Mouse (Mus musculus) kidney, postnatal 0 days (tissue): ENCODE results near the gene Fxyd7. TPM values are rescaled to one million over a fixed set of nuclear protein-coding genes. Genes with fewer than 3 reads are reported as not detected.

Experiments
- ATAC-seq: fragments of 200-750 bp; cut with Nextera tagmentation; replicated peaks from 2 replicates; pipeline ENCODE4 v1.8.0; 2017; ENCODE audit warnings: low read depth, moderate number of reproducible peaks, moderate TSS enrichment, moderate library complexity; ENCODE audit not compliant: low FRiP score
- DNase-seq: peaks from one replicate; pipeline ENCODE4 v3.0.0-alpha.2; 2016; ENCODE audit warnings: low spot score
- H3K27ac ChIP-seq: fragments of 300-500 bp; sonication (generic); 2 replicates; pipeline ENCODE4 v1.5.1; 2014; ENCODE audit warnings: mild to moderate bottlenecking
- H3K27me3 ChIP-seq: fragments of 300-500 bp; sonication (generic); 2 replicates; pipeline ENCODE4 v1.6.1; 2014; ENCODE audit warnings: low read length, mixed read lengths; ENCODE audit not compliant: insufficient read depth
- H3K36me3 ChIP-seq: fragments of 300-500 bp; sonication (generic); 2 replicates; pipeline ENCODE4 v1.6.1; 2014; ENCODE audit warnings: low read length, mixed read lengths; ENCODE audit not compliant: insufficient read depth
- H3K4me1 ChIP-seq: fragments of 300-500 bp; sonication (generic); replicated peaks from 2 replicates; pipeline ENCODE4 v1.6.1; 2014; ENCODE audit warnings: antibody characterized with exemption, low read length, mixed read lengths; ENCODE audit not compliant: insufficient read depth
- H3K4me2 ChIP-seq: fragments of 300-500 bp; sonication (generic); 2 replicates; pipeline ENCODE4 v1.6.1; 2014; ENCODE audit warnings: mild to moderate bottlenecking, low read length, moderate library complexity, mixed read lengths
- H3K4me3 ChIP-seq: fragments of 300-500 bp; sonication (generic); replicated peaks from 2 replicates; pipeline ENCODE4 v1.5.1; 2014; ENCODE audit warnings: low read depth, low read length
- H3K9ac ChIP-seq: fragments of 300-500 bp; sonication (generic); 2 replicates; pipeline ENCODE4 v1.6.1; 2014; ENCODE audit warnings: low read depth, low read length
- H3K9me3 ChIP-seq: fragments of 300-500 bp; sonication (generic); replicated peaks from 2 replicates; pipeline ENCODE4 v1.6.1; 2016; ENCODE audit warnings: low read length, inconsistent platforms, mixed read lengths
- CTCF ChIP-seq: IDR thresholded peaks from 2 replicates; pipeline ENCODE4 v1.5.1; 2016; ENCODE audit warnings: antibody characterized with exemption, low read depth, mild to moderate bottlenecking, moderate library complexity
- WGBS: fragments of 180-500 bp; shearing (Covaris S2); extraction: QIAGEN DNeasy Blood & Tissue Kit; methylation state at CpG from one replicate; pipeline ENCODE4 v1.1.7; 2014; 5-methylcytosine and 5-hydroxymethylcytosine counted together
- polyA plus RNA-seq: library from polyadenylated mRNA; unstranded; fragments of >200 nt; fragmentation: Nextera tagmentation; extraction: Ambion mirVana; gene quantifications from 2 replicates; pipeline ENCODE4 v1.2.1, GENCODE M21; 2015

Fxyd7 gene
- polyA plus RNA-seq, 1 experiment from 2014 or later: 8.5 TPM

- WGBS: 7% methylated on average over 6 of the region's 6 CpGs
- no peaks in the 10 kb centered on the region for H3K9me3 ChIP-seq
- H3K27ac ChIP-seq: no peak overlapping the region
- no peak for TF ChIP-seq CTCF
- DNase-seq (no peak), ATAC-seq (no peak)
- H3K4me1 ChIP-seq: peaks cover 19% of the 10 kb centered on the region
- 0 out of 2 replicates have a peak overlapping the region, but pooled peaks have one; percentile 41 for H3K4me2 ChIP-seq
- peaks cover 39% of the 10 kb centered on the region for H3K27me3 ChIP-seq
- 0 out of 2 replicates have a peak overlapping the region, but pooled peaks have one; percentile 0 for H3K4me3 ChIP-seq
- H3K36me3 ChIP-seq: no peaks in the 10 kb centered on the region
- H3K9ac ChIP-seq: no peak overlapping the region
Measured at GRCm38 (mm10) chr7:31050487-31050886, 780 bp downstream of the Fxyd7 start.

- ATAC-seq: no peak
- no peak overlapping the region for H3K27ac ChIP-seq
- 0 out of 2 replicates have a peak overlapping the region, but pooled peaks have one; percentile 0 for H3K4me3 ChIP-seq
- peak; percentile 17 for DNase-seq
- no peaks in the 10 kb centered on the region for H3K36me3 ChIP-seq
- peak overlapping the region; percentile 25; the same call in 1 of the 2 replicates for H3K4me2 ChIP-seq
- 2% methylated on average over 13 of the region's 15 CpGs for WGBS
- peaks cover 19% of the 10 kb centered on the region for H3K4me1 ChIP-seq
- no peak overlapping the region for H3K9ac ChIP-seq
- no peaks in the 10 kb centered on the region for H3K9me3 ChIP-seq
- H3K27me3 ChIP-seq: peaks cover 39% of the 10 kb centered on the region
- TF ChIP-seq CTCF: no peak
Measured at GRCm38 (mm10) chr7:31049846-31050281, 1.4 kb downstream of the Fxyd7 start.

- no peak overlapping the region for H3K27ac ChIP-seq
- no peak for TF ChIP-seq CTCF
- no peaks in the 10 kb centered on the region for H3K36me3 ChIP-seq
- no peaks in the 10 kb centered on the region for H3K9me3 ChIP-seq
- no peak overlapping the region for H3K4me3 ChIP-seq
- H3K4me1 ChIP-seq: peaks cover 19% of the 10 kb centered on the region
- ATAC-seq (no peak), DNase-seq (peak; percentile 27)
- H3K27me3 ChIP-seq: peaks cover 39% of the 10 kb centered on the region
- no peak overlapping the region for H3K9ac ChIP-seq
- 0 out of 2 replicates have a peak overlapping the region, but pooled peaks have one; percentile 25 for H3K4me2 ChIP-seq
- 20% methylated on average over 5 of the region's 5 CpGs for WGBS
Measured at GRCm38 (mm10) chr7:31049135-31049845, 2.0 kb downstream of the Fxyd7 start.

- no peaks in the 10 kb centered on the region for H3K9me3 ChIP-seq
Measured at GRCm38 (mm10) chr7:31042431-31042910, 8.8 kb downstream of the Fxyd7 start, which contains the start of gene Fxyd5. TSS of gene Fxyd5 (minus strand) at chr7:31042481.

GRCm38 (mm10) chr7:31041662-31042315 is 9.5 kb downstream of the Fxyd7 start:
- TF ChIP-seq CTCF: no peak
- no peaks in the 10 kb centered on the region for H3K27me3 ChIP-seq
- H3K36me3 ChIP-seq: no peaks in the 10 kb centered on the region
- H3K4me1 ChIP-seq: peaks cover 10% of the 10 kb centered on the region; the same call in 1 of the 2 replicates
- WGBS: under 1% methylated on average over 28 of the region's 28 CpGs
- peak; percentile 71 for DNase-seq
- peak; percentile 65 for ATAC-seq
- peak overlapping the region; percentile 61 for H3K4me2 ChIP-seq
- H3K9ac ChIP-seq: peak overlapping the region; percentile 24; the same call in 1 of the 2 replicates
- H3K27ac ChIP-seq: no peak overlapping the region
- peak overlapping the region; percentile 27 for H3K4me3 ChIP-seq
- no peaks in the 10 kb centered on the region for H3K9me3 ChIP-seq

More at GRCm38 (mm10) chr7:31042431-31042910, 8.8 kb downstream of the Fxyd7 start, which contains the start of gene Fxyd5:
- Histone ChIP-seq H3K4me1 (peaks cover 10% of the 10 kb centered on the region; the same call in 1 of the 2 replicates), H3K4me2 (peak within 1 kb of the TSS; percentile 61), H3K27me3 (no peaks in the 10 kb centered on the region), H3K27ac (no peak within 1 kb of the TSS; the same call in 1 of the 2 replicates), H3K36me3 (no peaks in the 10 kb centered on the region), H3K9ac (peak within 1 kb of the TSS; percentile 24; the same call in 1 of the 2 replicates), H3K4me3 (peak within 1 kb of the TSS; percentile 27)
- ATAC-seq (no peak), DNase-seq (no peak)
- TF ChIP-seq CTCF: no peak
- WGBS: 36% methylated on average over 10 of the region's 10 CpGs

GRCm38 (mm10) chr7:31041023-31041407 is 10.3 kb downstream of the Fxyd7 start:
- ATAC-seq: no peak

More at GRCm38 (mm10) chr7:31041023-31041407, 10.3 kb downstream of the Fxyd7 start:
- Histone ChIP-seq H3K4me3 (peak overlapping the region; percentile 27; the same call in 1 of the 2 replicates), H3K36me3 (no peaks in the 10 kb centered on the region), H3K4me1 (peaks cover 10% of the 10 kb centered on the region; the same call in 1 of the 2 replicates), H3K4me2 (peak overlapping the region; percentile 61), H3K9me3 (no peaks in the 10 kb centered on the region), H3K27me3 (no peaks in the 10 kb centered on the region), H3K9ac (0 out of 2 replicates have a peak overlapping the region, but pooled peaks have one; percentile 24), H3K27ac (no peak overlapping the region)
- 41% methylated on average over 8 of the region's 8 CpGs for WGBS
- no peak for DNase-seq
- TF ChIP-seq CTCF: no peak
